Comparison of ENCODE assay signal across 8 mouse cellular contexts in genomic region chr6:73248237-73249048, GRCm38 (mm10). TPM values are rescaled to one million over a fixed set of nuclear protein-coding genes. Genes with fewer than 3 reads are reported as not detected.
DNase-seq lines count a peak whose midpoint lies in the region; ATAC-seq and TF ChIP-seq lines count a peak whose summit lies in the region.

Gene Suclg1, plus strand, starts transcription at chr6:73248382.

- H3K27me3 ChIP-seq in embryonic facial prominence, embryonic 14.5 days (replicated peaks; ENCODE audit: control insufficient read depth, insufficient read depth, low read length): no peaks in the 10 kb centered on the region
- H3K27me3 ChIP-seq in limb, embryonic 14.5 days (ENCODE audit: control insufficient read depth, insufficient read depth, low read length): no peaks in the 10 kb centered on the region
- no peaks in the 10 kb centered on the region for H3K27me3 ChIP-seq in midbrain, postnatal 0 days (ENCODE audit: insufficient read depth, low read length)

- H3K9me3 ChIP-seq in embryonic facial prominence, embryonic 14.5 days (ENCODE audit: control insufficient read depth, low read length): no peaks in the 10 kb centered on the region
- H3K9me3 ChIP-seq in limb, embryonic 14.5 days (ENCODE audit: control insufficient read depth, low read length): no peaks in the 10 kb centered on the region
- no peaks in the 10 kb centered on the region for H3K9me3 ChIP-seq in midbrain, postnatal 0 days (ENCODE audit: low read length)

- DNase-seq in 3T3-L1 (ENCODE audit: low read depth, low spot score): peak; percentile 92
- peak; percentile 58 to 81 for DNase-seq in adrenal gland, postnatal 4 days (ENCODE audit: low spot score in 2 of 2)
- DNase-seq in embryonic facial prominence, embryonic 14.5 days (ENCODE audit: low spot score): peak; percentile 94
- DNase-seq in heart, adult 8-10 months (ENCODE audit: low spot score): peak; percentile 93
- DNase-seq in kidney, adult 9 months: peak; percentile 95
- DNase-seq in limb, embryonic 14.5 days (ENCODE audit: low spot score): peak; percentile 86
- peak; percentile 92 for DNase-seq in midbrain, postnatal 0 days (ENCODE audit: low spot score)
- peak; percentile 58 to 69 for DNase-seq in spleen, postnatal 14 days (ENCODE audit: low spot score in 2 of 2)

- TF ChIP-seq POLR2A in limb, embryonic 14.5 days (IDR thresholded peaks at IDR 0.05; ENCODE audit: borderline replicate concordance, extremely low read depth, insufficient read depth, insufficient read length): peak; percentile 75; the same call in 1 of the 2 replicates

- peak within 1 kb of the TSS; percentile 94 for H3K9ac ChIP-seq in embryonic facial prominence, embryonic 14.5 days (ENCODE audit: low read depth, low read length)
- H3K9ac ChIP-seq in limb, embryonic 14.5 days (ENCODE audit: low read depth, low read length, severe bottlenecking): peak within 1 kb of the TSS; percentile 87
- H3K9ac ChIP-seq in midbrain, postnatal 0 days (replicated peaks; ENCODE audit: low read length, poor library complexity, severe bottlenecking): peak within 1 kb of the TSS; percentile 95

- H3K4me3 ChIP-seq in embryonic facial prominence, embryonic 14.5 days (ENCODE audit: low read depth, low read length): peak within 1 kb of the TSS; percentile 88
- H3K4me3 ChIP-seq in limb, embryonic 14.5 days (replicated peaks; ENCODE audit: low read length): peak within 1 kb of the TSS; percentile 95
- H3K4me3 ChIP-seq in midbrain, postnatal 0 days (ENCODE audit: low read depth, low read length): peak within 1 kb of the TSS; percentile 94

- H3K36me3 ChIP-seq in embryonic facial prominence, embryonic 14.5 days (ENCODE audit: control insufficient read depth, insufficient read depth, low read length): no peaks in the 10 kb centered on the region
- H3K36me3 ChIP-seq in limb, embryonic 14.5 days (ENCODE audit: control insufficient read depth, insufficient read depth, low read length): no peaks in the 10 kb centered on the region
- no peaks in the 10 kb centered on the region for H3K36me3 ChIP-seq in midbrain, postnatal 0 days (ENCODE audit: insufficient read depth, low read length)

- peaks cover 5% of the 10 kb centered on the region for H3K4me1 ChIP-seq in embryonic facial prominence, embryonic 14.5 days (ENCODE audit: control insufficient read depth, insufficient read depth, low read length)
- H3K4me1 ChIP-seq in limb, embryonic 14.5 days (ENCODE audit: control insufficient read depth, insufficient read depth, low read length): peaks cover 12% of the 10 kb centered on the region
- peaks cover 11% of the 10 kb centered on the region for H3K4me1 ChIP-seq in midbrain, postnatal 0 days (ENCODE audit: insufficient read depth, low read length)

- TF ChIP-seq CTCF in midbrain, postnatal 0 days (IDR thresholded peaks at IDR 0.05): no peak

- ATAC-seq in embryonic facial prominence, embryonic 14.5 days (ENCODE audit: low read depth): peak; percentile 95
- ATAC-seq in limb, embryonic 14.5 days (ENCODE audit: low FRiP score, low read depth): peak; percentile 95
- ATAC-seq in midbrain, postnatal 0 days (ENCODE audit: low FRiP score): peak; percentile 94

- peak within 1 kb of the TSS; percentile 75 for H3K4me2 ChIP-seq in embryonic facial prominence, embryonic 14.5 days (ENCODE audit: low read depth, low read length)
- peak within 1 kb of the TSS; percentile 53 for H3K4me2 ChIP-seq in limb, embryonic 14.5 days (replicated peaks; ENCODE audit: low read depth, low read length, severe bottlenecking)
- peak within 1 kb of the TSS; percentile 75 for H3K4me2 ChIP-seq in midbrain, postnatal 0 days (ENCODE audit: low read depth, low read length, poor library complexity, severe bottlenecking)

- WGBS in embryonic facial prominence, embryonic 14.5 days: 1% methylated on average over 47 of the region's 58 CpGs
- WGBS in limb, embryonic 14.5 days: under 1% methylated on average over 58 of the region's 58 CpGs
- WGBS in midbrain, postnatal 0 days: 1% methylated on average over 57 of the region's 58 CpGs

- H3K27ac ChIP-seq in embryonic facial prominence, embryonic 14.5 days (replicated peaks; ENCODE audit: low read depth, low read length): peak within 1 kb of the TSS; percentile 56; the same call in 1 of the 2 replicates
- H3K27ac ChIP-seq in limb, embryonic 14.5 days (replicated peaks; ENCODE audit: low read depth, low read length): peak within 1 kb of the TSS; percentile 71
- H3K27ac ChIP-seq in midbrain, postnatal 0 days (ENCODE audit: low read depth, low read length): peak within 1 kb of the TSS; percentile 82

RNA-seq across cellular contexts. Expression of gene Suclg1, which starts in this region (rescaled TPM):
- 100 to 1,000 TPM; 245 to 281 TPM for total RNA-seq in adrenal gland, postnatal 4 days (2021)
- polyA plus RNA-seq in embryonic facial prominence, embryonic 14.5 days (2014; fragmentation: Nextera tagmentation; extraction: Ambion mirVana): 167 and 173 TPM in 2 replicates
- 100 to 1,000 TPM; 478 to 547 (median 493) TPM for total RNA-seq in heart, adult 8-10 months (2022)
- 103 and 110 TPM in 2 replicates for polyA plus RNA-seq in limb, embryonic 14.5 days (2012; rRNA removed)
- 162 and 166 TPM in 2 replicates for polyA plus RNA-seq in limb, embryonic 14.5 days (2014; fragmentation: Nextera tagmentation; extraction: Ambion mirVana)
- 38.2 and 39.1 TPM in 2 replicates for total RNA-seq in midbrain, postnatal 0 days (2014; rRNA removed)
- polyA plus RNA-seq in midbrain, postnatal 0 days (2015; fragmentation: Nextera tagmentation; extraction: Ambion mirVana): 123 and 129 TPM in 2 replicates

Comparison
In these comparisons a context has a peak if more than half of its experiments do, and no peak if none do; other contexts are left out.
1. Peak in every context shown above with its lines: DNase-seq, ATAC-seq, H3K4me3 ChIP-seq and H3K27ac ChIP-seq.